Comparison of ENCODE assay signal across 21 mouse cellular contexts in genomic region chr1:55108473-55108872, GRCm38 (mm10). TPM values are rescaled to one million over a fixed set of nuclear protein-coding genes. Genes with fewer than 3 reads are reported as not detected.
A peak's percentile ranks its signal among the peaks of the same experiment; 100 is the strongest.
DNase-seq lines count a peak whose midpoint lies in the region.
"Had no signal": no experiment of that assay in that cellular context is flagged by ENCODE, and none has a peak within 500 bp of the region (broad histone marks: within the 10 kb centered on the region; RNA-seq: fewer than 3 reads in every experiment).

No protein-coding gene starts in this region.

- DNase-seq in 3T3-L1 (ENCODE audit: low read depth, low spot score) (peak; percentile 26), ES-CJ7 (ENCODE audit: low read depth, low spot score) (peak; percentile 99), WW6 (ENCODE audit: low read depth, low spot score) (peak; percentile 69)
- DNase-seq in gastrocnemius, adult 8-10 months (ENCODE audit: low spot score in 2 of 2): no peak
- DNase-seq in frontal cortex, postnatal 36 days (ENCODE audit: low spot score in 2 of 2): no peak
- DNase-seq in kidney, postnatal 14 days: no peak
- DNase-seq in left cerebral cortex, adult 8-10 months (ENCODE audit: low spot score in 2 of 2): no peak
- DNase-seq: adrenal gland, adult 2 months; adrenal gland, postnatal 25 days; cerebellum, adult 11 months; cerebellum, adult 9-10 months; cerebellum, postnatal 25 days; gastrocnemius, postnatal 14 days; heart, postnatal 10 days; heart, postnatal 4 days; kidney, adult 9 months had no signal

- no peak overlapping the region for H3K4me3 ChIP-seq in brown adipose tissue, adult 24 weeks (ENCODE audit: insufficient read depth, low read depth, low read length)
- H3K4me3 ChIP-seq: embryonic facial prominence, embryonic 13.5 days; forebrain, embryonic 10.5 days; forebrain, embryonic 15.5 days; hindbrain, embryonic 12.5 days had no signal

- peak overlapping the region; percentile 81 for H3K27ac ChIP-seq in brown adipose tissue, adult 24 weeks (replicated peaks; ENCODE audit: low read depth, low read length)
- H3K27ac ChIP-seq: embryonic facial prominence, embryonic 13.5 days; forebrain, embryonic 10.5 days; forebrain, embryonic 15.5 days; hindbrain, embryonic 12.5 days had no signal

- H3K4me1 ChIP-seq in brown adipose tissue, adult 24 weeks (ENCODE audit: control insufficient read depth, insufficient read depth, insufficient read length, low read length): peaks cover 3% of the 10 kb centered on the region; the same call in 1 of the 2 replicates
- H3K4me1 ChIP-seq: embryonic facial prominence, embryonic 13.5 days; forebrain, embryonic 10.5 days; forebrain, embryonic 15.5 days; hindbrain, embryonic 12.5 days had no signal

RNA-seq across cellular contexts. Expression of gene Hspd1, which starts 20.4 kb away (rescaled TPM):
- polyA plus RNA-seq in brown adipose tissue, adult 24 weeks (2012; ENCODE audit: insufficient read depth, insufficient read length, missing spikeins): 567 and 689 TPM in 2 replicates
- total RNA-seq in gastrocnemius, adult 8-10 months (2022): 100 to 1,000 TPM; 158 to 189 (median 168) TPM
- total RNA-seq in left cerebral cortex, adult 8-10 months (2022): 100 to 1,000 TPM; 148 to 176 (median 154) TPM

RNA-seq across cellular contexts. Expression of gene Hspe1, which starts 20.5 kb away (rescaled TPM):
- polyA plus RNA-seq in brown adipose tissue, adult 24 weeks (2012; ENCODE audit: insufficient read depth, insufficient read length, missing spikeins): 681 and 735 TPM in 2 replicates
- total RNA-seq in gastrocnemius, adult 8-10 months (2022): 100 to 1,000 TPM in 2 of 4 experiments, 10 to 100 TPM in 2; 83.2 to 102 (median 92.9) TPM
- total RNA-seq in left cerebral cortex, adult 8-10 months (2022): 10 to 100 TPM; 81.3 to 92.6 (median 87.8) TPM

RNA-seq across cellular contexts. Expression of gene Mob4, which starts 22.6 kb away (rescaled TPM):
- polyA plus RNA-seq in brown adipose tissue, adult 24 weeks (2012; ENCODE audit: insufficient read depth, insufficient read length, missing spikeins): 55.4 and 55.8 TPM in 2 replicates
- 10 to 100 TPM; 33.1 to 39.3 (median 37.1) TPM for total RNA-seq in gastrocnemius, adult 8-10 months (2022)
- total RNA-seq in left cerebral cortex, adult 8-10 months (2022): 10 to 100 TPM; 48.5 to 59.6 (median 49.8) TPM

RNA-seq across cellular contexts. Expression of gene Coq10b, which starts 55.9 kb away (rescaled TPM):
- 34.4 and 39.4 TPM in 2 replicates for polyA plus RNA-seq in brown adipose tissue, adult 24 weeks (2012; ENCODE audit: insufficient read depth, insufficient read length, missing spikeins)
- total RNA-seq in gastrocnemius, adult 8-10 months (2022): 10 to 100 TPM; 13.4 to 22.4 (median 19.9) TPM
- 10 to 100 TPM; 30.8 to 36.5 (median 34.7) TPM for total RNA-seq in left cerebral cortex, adult 8-10 months (2022)

Comparison
In these comparisons a context has a peak if more than half of its experiments do, and no peak if none do; other contexts are left out.
1. DNase-seq: peak in 3T3-L1 (single experiment), ES-CJ7 (single experiment) and WW6 (single experiment); none in gastrocnemius, adult 8-10 months (0 of 2), frontal cortex, postnatal 36 days (0 of 2), kidney, postnatal 14 days (single experiment) and left cerebral cortex, adult 8-10 months (0 of 2).